Mouse (Mus musculus) forebrain, embryonic 11.5 days (tissue): Measurements from ENCODE around the gene Gm9844. TPM values are rescaled to one million over a fixed set of nuclear protein-coding genes. Genes with fewer than 3 reads are reported as not detected.

ENCODE experiments used
- ATAC-seq: fragments of 200-750 bp; cut with Nextera tagmentation; replicated peaks from 2 replicates; pipeline ENCODE4 v1.8.0; 2017; ENCODE audit warnings: moderate TSS enrichment; ENCODE audit not compliant: low FRiP score
- DNase-seq: peaks from one replicate; pipeline ENCODE4 v3.0.0-alpha.2; 2017; ENCODE audit warnings: low spot score
- H3K27ac ChIP-seq: fragments of 300-500 bp; sonication (generic); 2 replicates; pipeline ENCODE4 v1.5.1; 2014; ENCODE audit warnings: low read depth, low read length
- H3K27me3 ChIP-seq: fragments of 300-500 bp; sonication (generic); 2 replicates; pipeline ENCODE4 v1.6.1; 2014; ENCODE audit warnings: mild to moderate bottlenecking, low read length, mixed read lengths; ENCODE audit not compliant: control insufficient read depth, insufficient read depth
- H3K36me3 ChIP-seq: fragments of 300-500 bp; sonication (generic); 2 replicates; pipeline ENCODE4 v1.6.1; 2014; ENCODE audit warnings: mild to moderate bottlenecking, low read length, moderate library complexity, mixed read lengths; ENCODE audit not compliant: control insufficient read depth, insufficient read depth
- H3K4me1 ChIP-seq: fragments of 300-500 bp; sonication (generic); replicated peaks from 2 replicates; pipeline ENCODE4 v1.6.1; 2014; ENCODE audit warnings: low read length, mixed read lengths; ENCODE audit not compliant: control insufficient read depth, insufficient read depth
- H3K4me2 ChIP-seq: fragments of 300-500 bp; sonication (generic); 2 replicates; pipeline ENCODE4 v1.6.1; 2014; ENCODE audit warnings: low read depth, mild to moderate bottlenecking, low read length, moderate library complexity, mixed read lengths; ENCODE audit not compliant: severe bottlenecking
- H3K4me3 ChIP-seq: fragments of 300-500 bp; sonication (generic); 2 replicates; pipeline ENCODE4 v1.5.1; 2014; ENCODE audit warnings: low read depth, low read length
- H3K9ac ChIP-seq: fragments of 300-500 bp; sonication (generic); 2 replicates; pipeline ENCODE4 v1.6.1; 2014; ENCODE audit warnings: low read length
- H3K9me3 ChIP-seq: fragments of 300-500 bp; sonication (generic); 2 replicates; pipeline ENCODE4 v1.6.1; 2016; ENCODE audit warnings: low read length, mixed read lengths; ENCODE audit not compliant: control insufficient read depth
- WGBS: fragments of 180-500 bp; shearing (Covaris S2); extraction: QIAGEN DNeasy Blood & Tissue Kit; methylation state at CpG from one replicate; pipeline ENCODE4 v1.1.7; 2014; 5-methylcytosine and 5-hydroxymethylcytosine counted together
- polyA plus RNA-seq: library from polyadenylated mRNA; unstranded; fragments of >200 nt; fragmentation: Nextera tagmentation; extraction: Ambion mirVana; gene quantifications from 2 replicates; pipeline ENCODE4 v1.2.1, GENCODE M21; 2014

The Gm9844 gene
- polyA plus RNA-seq, 1 experiment from 2014 or later, result 15.9 TPM

- H3K9me3 ChIP-seq, result no peaks in the 10 kb centered on the region
- ATAC-seq (no peak), DNase-seq (no peak)
- H3K4me2 ChIP-seq, result no peak overlapping the region
- no peaks in the 10 kb centered on the region for H3K27me3 ChIP-seq
- H3K27ac ChIP-seq, result no peak overlapping the region
- no peak overlapping the region for H3K4me3 ChIP-seq
- 91% methylated on average over 1 of the region's 1 CpGs for WGBS
- H3K4me1 ChIP-seq, result peaks cover 5% of the 10 kb centered on the region; the same call in 1 of the 2 replicates
- no peaks in the 10 kb centered on the region for H3K36me3 ChIP-seq
- no peak overlapping the region for H3K9ac ChIP-seq
Measured at GRCm38 (mm10) chr7:24901842-24902241, 39.8 kb downstream of the Gm9844 start.

GRCm38 (mm10) chr7:24902264-24902629 lies 40.2 kb downstream of the Gm9844 start:
- Histone ChIP-seq H3K4me2 (peak overlapping the region; percentile 72; the same call in 1 of the 2 replicates), H3K36me3 (no peaks in the 10 kb centered on the region), H3K9ac (peak overlapping the region; percentile 77), H3K27ac (no peak overlapping the region), H3K4me1 (peaks cover 5% of the 10 kb centered on the region; the same call in 1 of the 2 replicates), H3K27me3 (no peaks in the 10 kb centered on the region), H3K9me3 (no peaks in the 10 kb centered on the region), H3K4me3 (peak overlapping the region; percentile 63; the same call in 1 of the 2 replicates)
- 54% methylated on average over 2 of the region's 2 CpGs for WGBS
- ATAC-seq (no peak), DNase-seq (no peak)

- Histone ChIP-seq H3K4me1 (peaks cover 5% of the 10 kb centered on the region; the same call in 1 of the 2 replicates), H3K4me3 (peak within 1 kb of the TSS; percentile 63)
Measured at GRCm38 (mm10) chr7:24902630-24903443, 40.8 kb downstream of the Gm9844 start, which contains the start of gene Arhgef1. TSS of gene Arhgef1 (plus strand) at chr7:24902912.

GRCm38 (mm10) chr7:24903444-24903825 lies 41.4 kb downstream of the Gm9844 start:
- no peaks in the 10 kb centered on the region for H3K9me3 ChIP-seq
- 46% methylated on average over 10 of the region's 10 CpGs for WGBS
- no peaks in the 10 kb centered on the region for H3K27me3 ChIP-seq
- no peaks in the 10 kb centered on the region for H3K36me3 ChIP-seq
- H3K9ac ChIP-seq, result no peak overlapping the region; the same call in 1 of the 2 replicates
- peaks cover 5% of the 10 kb centered on the region; the same call in 1 of the 2 replicates for H3K4me1 ChIP-seq
- DNase-seq (no peak), ATAC-seq (no peak)
- peak overlapping the region; percentile 72 for H3K4me2 ChIP-seq
- H3K27ac ChIP-seq, result no peak overlapping the region; the same call in 1 of the 2 replicates
- H3K4me3 ChIP-seq, result peak overlapping the region; percentile 63

More at GRCm38 (mm10) chr7:24902630-24903443, 40.8 kb downstream of the Gm9844 start, which contains the start of gene Arhgef1:
- ATAC-seq, result no peak
- peak; percentile 77 for DNase-seq
- WGBS, result 6% methylated on average over 56 of the region's 68 CpGs
- Histone ChIP-seq H3K36me3 (no peaks in the 10 kb centered on the region), H3K9me3 (no peaks in the 10 kb centered on the region), H3K9ac (peak within 1 kb of the TSS; percentile 77), H3K27ac (no peak within 1 kb of the TSS; the same call in 1 of the 2 replicates), H3K4me2 (peak within 1 kb of the TSS; percentile 72), H3K27me3 (no peaks in the 10 kb centered on the region)

GRCm38 (mm10) chr7:24904070-24904483 lies 42.1 kb downstream of the Gm9844 start:
- Histone ChIP-seq H3K4me2 (peak overlapping the region; percentile 77), H3K36me3 (no peaks in the 10 kb centered on the region), H3K4me3 (peak overlapping the region; percentile 63), H3K27me3 (no peaks in the 10 kb centered on the region), H3K4me1 (peaks cover 5% of the 10 kb centered on the region; the same call in 1 of the 2 replicates), H3K27ac (no peak overlapping the region), H3K9me3 (no peaks in the 10 kb centered on the region), H3K9ac (peak overlapping the region; percentile 76)
- under 1% methylated on average over 30 of the region's 30 CpGs for WGBS
- peak; percentile 96 for ATAC-seq
- DNase-seq, result peak; percentile 98

- Histone ChIP-seq H3K4me2 (peak overlapping the region; percentile 77), H3K4me3 (peak overlapping the region; percentile 63), H3K36me3 (no peaks in the 10 kb centered on the region), H3K4me1 (peaks cover 5% of the 10 kb centered on the region; the same call in 1 of the 2 replicates), H3K27me3 (no peaks in the 10 kb centered on the region), H3K9me3 (no peaks in the 10 kb centered on the region), H3K27ac (no peak overlapping the region), H3K9ac (no peak overlapping the region; the same call in 1 of the 2 replicates)
- WGBS, result 14% methylated on average over 3 of the region's 3 CpGs
- ATAC-seq (peak; percentile 37), DNase-seq (peak; percentile 81)
Measured at GRCm38 (mm10) chr7:24904936-24905335, 42.9 kb downstream of the Gm9844 start.

GRCm38 (mm10) chr7:24906551-24906950 lies 44.5 kb downstream of the Gm9844 start:
- 48% methylated on average over 6 of the region's 6 CpGs for WGBS
- Histone ChIP-seq H3K9me3 (no peaks in the 10 kb centered on the region), H3K4me2 (no peak overlapping the region), H3K9ac (no peak overlapping the region), H3K4me1 (peaks cover 5% of the 10 kb centered on the region; the same call in 1 of the 2 replicates), H3K36me3 (no peaks in the 10 kb centered on the region), H3K4me3 (no peak overlapping the region), H3K27me3 (no peaks in the 10 kb centered on the region), H3K27ac (no peak overlapping the region)
- ATAC-seq (no peak), DNase-seq (no peak)

GRCm38 (mm10) chr7:24907211-24907748 lies 45.3 kb downstream of the Gm9844 start:
- no peaks in the 10 kb centered on the region for H3K27me3 ChIP-seq
- 32% methylated on average over 13 of the region's 13 CpGs for WGBS
- no peak overlapping the region for H3K4me3 ChIP-seq
- H3K9me3 ChIP-seq, result no peaks in the 10 kb centered on the region
- no peak overlapping the region for H3K4me2 ChIP-seq
- ATAC-seq, result no peak
- H3K9ac ChIP-seq, result no peak overlapping the region
- peaks cover 5% of the 10 kb centered on the region; the same call in 1 of the 2 replicates for H3K4me1 ChIP-seq
- no peak overlapping the region for H3K27ac ChIP-seq
- no peaks in the 10 kb centered on the region for H3K36me3 ChIP-seq
- DNase-seq, result no peak
